Mouse (Mus musculus) forebrain, embryonic 16.5 days (tissue): ENCODE measurements around the gene Atrn. TPM values are rescaled to one million over a fixed set of nuclear protein-coding genes. Genes with fewer than 3 reads are reported as not detected.

Experiments used
- ATAC-seq: fragments of 200-750 bp; cut with Nextera tagmentation; 2 replicates; pipeline ENCODE4 v1.8.0; 2017; ENCODE audit warnings: mild to moderate bottlenecking, moderate library complexity
- H3K27ac ChIP-seq: fragments of 300-500 bp; sonication (generic); 2 replicates; pipeline ENCODE4 v1.5.1; 2014; ENCODE audit warnings: low read length, control low read depth
- H3K27me3 ChIP-seq: fragments of 300-500 bp; sonication (generic); replicated peaks from 2 replicates; pipeline ENCODE4 v1.6.1; 2014; ENCODE audit warnings: low read length; ENCODE audit not compliant: control insufficient read depth, insufficient read depth
- H3K36me3 ChIP-seq: fragments of 300-500 bp; sonication (generic); 2 replicates; pipeline ENCODE4 v1.6.1; 2014; ENCODE audit not compliant: control insufficient read depth, insufficient read depth
- H3K4me1 ChIP-seq: fragments of 300-500 bp; sonication (generic); replicated peaks from 2 replicates; pipeline ENCODE4 v1.6.1; 2014; ENCODE audit warnings: low read length; ENCODE audit not compliant: control insufficient read depth, insufficient read depth
- H3K4me2 ChIP-seq: fragments of 300-500 bp; sonication (generic); 2 replicates; pipeline ENCODE4 v1.6.1; 2014; ENCODE audit warnings: mild to moderate bottlenecking, low read length, control low read depth
- H3K4me3 ChIP-seq: fragments of 300-500 bp; sonication (generic); replicated peaks from 2 replicates; pipeline ENCODE4 v1.5.1; 2014; ENCODE audit warnings: mild to moderate bottlenecking, low read length, control low read depth
- H3K9ac ChIP-seq: fragments of 300-500 bp; sonication (generic); replicated peaks from 2 replicates; pipeline ENCODE4 v1.6.1; 2014; ENCODE audit warnings: low read depth, low read length, control low read depth
- H3K9me3 ChIP-seq: fragments of 300-500 bp; sonication (generic); 2 replicates; pipeline ENCODE4 v1.6.1; 2016; ENCODE audit warnings: low read length; ENCODE audit not compliant: control insufficient read depth
- WGBS: fragments of 180-500 bp; shearing (Covaris S2); extraction: QIAGEN DNeasy Blood & Tissue Kit; methylation state at CpG from one replicate; pipeline ENCODE4 v1.1.7; 2014; 5-methylcytosine and 5-hydroxymethylcytosine counted together
- polyA plus RNA-seq: library from polyadenylated mRNA; unstranded; fragments of >200 nt; fragmentation: Nextera tagmentation; extraction: Ambion mirVana; gene quantifications from 2 replicates; pipeline ENCODE4 v1.2.1, GENCODE M21; 2015

Gene Atrn
- 12.2 and 14.8 TPM in 2 replicates for polyA plus RNA-seq

GRCm38 (mm10) chr2:130905751-130906583 is at the start of gene Atrn, which contains the start of gene 4930402H24Rik:
Gene Atrn (plus strand): TSS chr2:130906495.
Gene 4930402H24Rik (minus strand): TSS chr2:130906406.
- H3K9ac ChIP-seq = peak within 1 kb of the TSS; percentile 95
- H3K36me3 ChIP-seq = no peaks in the 10 kb centered on the region
- H3K27me3 ChIP-seq = no peaks in the 10 kb centered on the region
- no peaks in the 10 kb centered on the region for H3K9me3 ChIP-seq
- H3K4me2 ChIP-seq = peak within 1 kb of the TSS; percentile 72
- H3K4me3 ChIP-seq = peak within 1 kb of the TSS; percentile 99
- peak; percentile 97 for ATAC-seq
- H3K4me1 ChIP-seq = peaks cover 23% of the 10 kb centered on the region
- H3K27ac ChIP-seq = peak within 1 kb of the TSS; percentile 74
- WGBS = 4% methylated on average over 44 of the region's 50 CpGs

- no peak for ATAC-seq
Observed at GRCm38 (mm10) chr2:130862091-130862490, 44.2 kb upstream of the Atrn start.

GRCm38 (mm10) chr2:130870916-130871315 is 35.4 kb upstream of the Atrn start:
- Histone ChIP-seq H3K36me3 (no peaks in the 10 kb centered on the region), H3K4me2 (no peak overlapping the region), H3K4me1 (no peaks in the 10 kb centered on the region), H3K9ac (no peak overlapping the region), H3K27me3 (no peaks in the 10 kb centered on the region), H3K9me3 (no peaks in the 10 kb centered on the region), H3K4me3 (no peak overlapping the region), H3K27ac (no peak overlapping the region)
- no peak for ATAC-seq
- WGBS = 85% methylated on average over 5 of the region's 5 CpGs

More at GRCm38 (mm10) chr2:130862091-130862490, 44.2 kb upstream of the Atrn start:
- Histone ChIP-seq H3K36me3 (no peaks in the 10 kb centered on the region), H3K9me3 (no peaks in the 10 kb centered on the region), H3K4me2 (no peak overlapping the region), H3K27me3 (no peaks in the 10 kb centered on the region), H3K9ac (no peak overlapping the region), H3K27ac (no peak overlapping the region), H3K4me3 (no peak overlapping the region), H3K4me1 (no peaks in the 10 kb centered on the region)
- 86% methylated on average over 3 of the region's 3 CpGs for WGBS

GRCm38 (mm10) chr2:130877376-130877775 is 28.9 kb upstream of the Atrn start:
- Histone ChIP-seq H3K27ac (no peak overlapping the region), H3K4me2 (no peak overlapping the region), H3K9me3 (no peaks in the 10 kb centered on the region), H3K4me1 (no peaks in the 10 kb centered on the region), H3K9ac (no peak overlapping the region), H3K27me3 (no peaks in the 10 kb centered on the region), H3K36me3 (no peaks in the 10 kb centered on the region), H3K4me3 (no peak overlapping the region)
- WGBS = 54% methylated on average over 3 of the region's 3 CpGs
- no peak for ATAC-seq

GRCm38 (mm10) chr2:130886983-130887382 is 19.3 kb upstream of the Atrn start:
- Histone ChIP-seq H3K9me3 (no peaks in the 10 kb centered on the region), H3K4me1 (no peaks in the 10 kb centered on the region), H3K27me3 (no peaks in the 10 kb centered on the region), H3K36me3 (no peaks in the 10 kb centered on the region), H3K27ac (no peak overlapping the region), H3K4me2 (no peak overlapping the region), H3K4me3 (no peak overlapping the region), H3K9ac (no peak overlapping the region)
- ATAC-seq = no peak

GRCm38 (mm10) chr2:130887456-130887855 is 18.8 kb upstream of the Atrn start:
- Histone ChIP-seq H3K36me3 (no peaks in the 10 kb centered on the region), H3K9ac (no peak overlapping the region), H3K4me3 (no peak overlapping the region), H3K4me2 (no peak overlapping the region), H3K4me1 (no peaks in the 10 kb centered on the region), H3K27me3 (no peaks in the 10 kb centered on the region), H3K9me3 (no peaks in the 10 kb centered on the region), H3K27ac (no peak overlapping the region)
- 79% methylated on average over 1 of the region's 1 CpGs for WGBS
- ATAC-seq = no peak

GRCm38 (mm10) chr2:130896944-130897343 is 9.4 kb upstream of the Atrn start:
- Histone ChIP-seq H3K9me3 (no peaks in the 10 kb centered on the region), H3K27ac (no peak overlapping the region), H3K9ac (no peak overlapping the region), H3K4me1 (peaks cover 4% of the 10 kb centered on the region), H3K4me3 (no peak overlapping the region), H3K27me3 (no peaks in the 10 kb centered on the region), H3K36me3 (no peaks in the 10 kb centered on the region), H3K4me2 (no peak overlapping the region)
- WGBS = 90% methylated on average over 2 of the region's 2 CpGs
- ATAC-seq = no peak

GRCm38 (mm10) chr2:130897856-130898255 is 8.4 kb upstream of the Atrn start:
- ATAC-seq = no peak
- Histone ChIP-seq H3K4me1 (peaks cover 4% of the 10 kb centered on the region), H3K27me3 (no peaks in the 10 kb centered on the region), H3K4me3 (no peak overlapping the region), H3K9ac (no peak overlapping the region), H3K27ac (no peak overlapping the region), H3K36me3 (no peaks in the 10 kb centered on the region), H3K4me2 (no peak overlapping the region), H3K9me3 (no peaks in the 10 kb centered on the region)
- WGBS = 82% methylated on average over 2 of the region's 2 CpGs

GRCm38 (mm10) chr2:130898783-130899182 is 7.5 kb upstream of the Atrn start:
- Histone ChIP-seq H3K4me3 (no peak overlapping the region), H3K27me3 (no peaks in the 10 kb centered on the region), H3K4me2 (no peak overlapping the region), H3K9ac (no peak overlapping the region), H3K27ac (no peak overlapping the region), H3K36me3 (no peaks in the 10 kb centered on the region), H3K4me1 (peaks cover 4% of the 10 kb centered on the region), H3K9me3 (no peaks in the 10 kb centered on the region)
- no peak for ATAC-seq
- WGBS = 91% methylated on average over 2 of the region's 2 CpGs
